Mouse (Mus musculus): ENCODE measurements around the gene Dgki. TPM values are rescaled to one million over a fixed set of nuclear protein-coding genes. Genes with fewer than 3 reads are reported as not detected.

The Dgki gene
- total and polyA plus RNA-seq, 3 experiments = 0.05 TPM; not detected in 2

- ATAC-seq (ENCODE audit: extremely low read depth, insufficient number of reproducible peaks, low FRiP score, poor library complexity, severe bottlenecking) = no peak
- H3K4me3 ChIP-seq (ENCODE audit: low read depth, low read length) = no peak overlapping the region
- H3K27me3 ChIP-seq (ENCODE audit: insufficient read depth, low read length) = no peaks in the 10 kb centered on the region
- no peaks in the 10 kb centered on the region for H3K9me3 ChIP-seq (replicated peaks)
- H3K36me3 ChIP-seq (replicated peaks) = no peaks in the 10 kb centered on the region
- no peak for TF ChIP-seq TAL1 (conservative IDR thresholded peaks at IDR 0.05; ENCODE audit: low read depth, low read length)
- no peak for TF ChIP-seq CTCF (IDR thresholded peaks at IDR 0.05; ENCODE audit: low read depth, low read length)
- no peak for TF ChIP-seq POLR2AphosphoS5 (IDR thresholded peaks at IDR 0.05; ENCODE audit: insufficient replicate concordance, low read depth, low read length)
- no peak for TF ChIP-seq GATA1 (IDR thresholded peaks at IDR 0.05; ENCODE audit: borderline replicate concordance, low read length)
- no peak for TF ChIP-seq GATA2 (IDR thresholded peaks at IDR 0.05; ENCODE audit: borderline replicate concordance, low read depth, low read length)
- H3K4me1 ChIP-seq (ENCODE audit: insufficient read depth, low read depth, low read length) = no peaks in the 10 kb centered on the region
- no peak for DNase-seq (ENCODE audit: low spot score)
Measured at GRCm38 (mm10) chr6:36800309-36800946, 499.6 kb downstream of the Dgki start.

GRCm38 (mm10) chr6:36797066-36797655 is 502.8 kb downstream of the Dgki start:
- no peak overlapping the region for H3K4me3 ChIP-seq (ENCODE audit: low read depth, low read length)
- TF ChIP-seq POLR2AphosphoS5 (IDR thresholded peaks at IDR 0.05; ENCODE audit: insufficient replicate concordance, low read depth, low read length) (no peak), GATA1 (IDR thresholded peaks at IDR 0.05; ENCODE audit: borderline replicate concordance, low read length) (no peak), CTCF (IDR thresholded peaks at IDR 0.05; ENCODE audit: low read depth, low read length) (no peak), GATA2 (IDR thresholded peaks at IDR 0.05; ENCODE audit: borderline replicate concordance, low read depth, low read length) (no peak), TAL1 (conservative IDR thresholded peaks at IDR 0.05; ENCODE audit: low read depth, low read length) (no peak)
- ATAC-seq (ENCODE audit: extremely low read depth, insufficient number of reproducible peaks, low FRiP score, poor library complexity, severe bottlenecking) = no peak
- no peaks in the 10 kb centered on the region for H3K9me3 ChIP-seq (replicated peaks)
- DNase-seq (ENCODE audit: low spot score) = no peak
- H3K36me3 ChIP-seq (replicated peaks) = no peaks in the 10 kb centered on the region
- no peaks in the 10 kb centered on the region for H3K27me3 ChIP-seq (ENCODE audit: insufficient read depth, low read length)
- no peaks in the 10 kb centered on the region for H3K4me1 ChIP-seq (ENCODE audit: insufficient read depth, low read depth, low read length)

Other genes with a start within 250 kb of the Dgki start
- gene Creb3l2, start 142.0 kb upstream of the Dgki start, total RNA-seq (2014; fragmentation: Nextera tagmentation) = not detected in 2 replicates
- gene Creb3l2, start 142.0 kb upstream of the Dgki start, total RNA-seq (2017) = 0.06 and 0.16 TPM in 2 replicates
- not detected in 2 replicates for gene Creb3l2, start 142.0 kb upstream of the Dgki start, polyA plus RNA-seq (2012)
- gene Akr1d1, start 230.0 kb upstream of the Dgki start, total RNA-seq (2014; fragmentation: Nextera tagmentation) = not detected in 2 replicates
- 0.06 TPM in 1 of 2 replicates, not detected in the other for gene Akr1d1, start 230.0 kb upstream of the Dgki start, total RNA-seq (2017)
- gene Akr1d1, start 230.0 kb upstream of the Dgki start, polyA plus RNA-seq (2012) = not detected in 2 replicates